Mouse (Mus musculus): Measurements from ENCODE around the gene Nr2f2. TPM values are rescaled to one million over a fixed set of nuclear protein-coding genes. Genes with fewer than 3 reads are reported as not detected.

Nr2f2 gene
- polyA plus RNA-seq, 1 experiment from 2014 or later, result 162 TPM

- no peak; the same call in 1 of the 2 replicates for ATAC-seq (ENCODE audit: low FRiP score)
- 42% methylated on average over 3 of the region's 3 CpGs for WGBS
- Histone ChIP-seq H3K4me3 (replicated peaks) (no peak overlapping the region), H3K4me2 (no peak overlapping the region), H3K4me1 (peaks cover 9% of the 10 kb centered on the region), H3K9ac (no peak overlapping the region), H3K36me3 (replicated peaks) (no peaks in the 10 kb centered on the region), H3K27me3 (peaks cover 10% of the 10 kb centered on the region), H3K27ac (no peak overlapping the region), H3K9me3 (no peaks in the 10 kb centered on the region)
Observed at GRCm38 (mm10) chr7:70380943-70381342, 14.4 kb upstream of the Nr2f2 start.

GRCm38 (mm10) chr7:70380246-70380645, 13.7 kb upstream of the Nr2f2 start:
- H3K36me3 ChIP-seq (replicated peaks), result no peaks in the 10 kb centered on the region
- peaks cover 15% of the 10 kb centered on the region for H3K4me1 ChIP-seq
- no peak overlapping the region for H3K9ac ChIP-seq
- peaks cover 10% of the 10 kb centered on the region for H3K27me3 ChIP-seq
- ATAC-seq (ENCODE audit: low FRiP score), result no peak
- H3K4me2 ChIP-seq, result no peak overlapping the region
- H3K27ac ChIP-seq, result no peak overlapping the region
- H3K9me3 ChIP-seq, result no peaks in the 10 kb centered on the region
- H3K4me3 ChIP-seq (replicated peaks), result no peak overlapping the region
- 86% methylated on average over 3 of the region's 3 CpGs for WGBS

DNA sequence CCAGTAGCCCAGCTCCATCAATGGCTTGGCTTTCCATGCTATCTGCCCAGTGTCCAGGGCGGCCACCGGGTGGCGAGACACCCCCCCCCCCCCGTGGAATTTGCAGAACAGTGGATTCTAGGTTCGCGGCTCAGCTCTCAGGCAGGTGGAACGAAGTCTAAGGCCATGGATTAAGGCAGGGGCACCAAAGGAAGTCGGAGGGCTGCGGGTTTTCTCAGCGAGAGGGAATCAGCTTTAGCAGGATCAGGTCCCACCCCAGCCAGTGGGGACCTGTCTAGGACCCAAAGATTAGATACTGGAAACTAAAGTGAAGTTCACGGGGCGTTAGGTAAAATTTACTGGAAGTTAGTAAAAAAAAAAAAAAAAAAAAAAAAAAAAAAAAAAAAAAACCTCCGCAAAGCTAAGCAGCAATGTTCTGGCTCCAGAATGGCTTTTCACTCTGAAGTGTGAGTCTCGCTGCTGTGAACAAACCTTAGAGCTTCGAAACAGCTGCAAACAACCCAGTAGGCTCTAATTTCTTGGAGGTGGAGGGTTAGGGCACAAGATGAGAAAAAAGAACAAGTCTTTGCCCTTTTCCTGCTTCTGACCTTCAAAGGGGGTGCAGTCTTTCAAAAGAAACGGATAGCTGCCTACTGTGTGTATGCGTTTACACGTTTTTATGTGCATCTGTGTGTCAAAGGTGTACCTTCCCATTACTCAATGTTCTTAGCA, 4.2 kb upstream of the Nr2f2 start:
- H3K4me1 ChIP-seq, result peaks cover 30% of the 10 kb centered on the region
- peaks cover 62% of the 10 kb centered on the region for H3K27me3 ChIP-seq
- H3K36me3 ChIP-seq (replicated peaks), result no peaks in the 10 kb centered on the region
- H3K9me3 ChIP-seq, result no peaks in the 10 kb centered on the region
- H3K4me3 ChIP-seq (replicated peaks), result peak overlapping the region; percentile 41
- 3% methylated on average over 18 of the region's 18 CpGs for WGBS
- peak overlapping the region; percentile 62 for H3K9ac ChIP-seq
- H3K27ac ChIP-seq, result peak overlapping the region; percentile 93
- no peak for ATAC-seq (ENCODE audit: low FRiP score)
- H3K4me2 ChIP-seq, result peak overlapping the region; percentile 61

GRCm38 (mm10) chr7:70369731-70370551, 3.4 kb upstream of the Nr2f2 start:
- H3K4me3 ChIP-seq (replicated peaks), result peak overlapping the region; percentile 41
- H3K4me2 ChIP-seq, result peak overlapping the region; percentile 61
- peak overlapping the region; percentile 62 for H3K9ac ChIP-seq
- peak; percentile 42 for ATAC-seq (ENCODE audit: low FRiP score)
- no peaks in the 10 kb centered on the region for H3K9me3 ChIP-seq
- WGBS, result under 1% methylated on average over 47 of the region's 47 CpGs
- H3K4me1 ChIP-seq, result peaks cover 26% of the 10 kb centered on the region
- no peaks in the 10 kb centered on the region for H3K36me3 ChIP-seq (replicated peaks)
- peaks cover 66% of the 10 kb centered on the region for H3K27me3 ChIP-seq
- peak overlapping the region; percentile 93 for H3K27ac ChIP-seq

DNA sequence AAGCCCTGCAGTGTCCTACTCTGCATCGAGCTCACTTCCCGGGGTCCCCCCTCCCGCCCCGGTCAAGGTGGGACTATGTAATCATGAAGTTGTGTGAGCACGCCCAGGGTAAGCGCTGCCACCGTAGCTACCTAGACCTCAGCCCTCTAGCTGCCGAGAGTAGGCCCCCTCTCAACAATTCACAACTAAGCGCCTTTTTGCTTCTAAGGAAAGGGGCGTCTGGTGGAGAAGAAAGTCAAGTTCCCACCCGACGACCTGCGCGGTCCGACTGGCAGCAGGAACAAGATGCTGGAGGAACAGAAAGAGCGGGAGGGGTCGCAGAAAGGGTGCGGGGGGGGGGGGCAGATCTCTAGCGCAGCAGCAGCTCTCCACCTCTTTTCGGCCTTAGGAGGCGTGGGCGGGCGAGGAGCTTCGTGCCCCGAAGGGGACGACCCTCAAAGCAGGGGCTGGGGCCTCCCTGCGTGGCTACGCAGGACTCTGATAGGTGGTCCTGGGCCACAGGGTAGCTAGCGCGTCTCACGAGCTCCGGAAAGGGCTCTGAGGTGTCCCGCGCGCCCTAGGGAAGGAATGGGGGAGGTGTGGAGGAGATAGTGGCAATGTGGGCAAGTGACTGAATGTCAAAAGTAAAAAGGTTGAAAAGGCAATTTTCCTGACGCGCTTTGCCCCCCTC, 2.7 kb upstream of the Nr2f2 start:
- peaks cover 66% of the 10 kb centered on the region for H3K27me3 ChIP-seq
- peaks cover 26% of the 10 kb centered on the region for H3K4me1 ChIP-seq
- peak; percentile 36 for ATAC-seq (ENCODE audit: low FRiP score)
- H3K9me3 ChIP-seq, result no peaks in the 10 kb centered on the region
- peak overlapping the region; percentile 93 for H3K27ac ChIP-seq
- H3K9ac ChIP-seq, result peak overlapping the region; percentile 62
- H3K36me3 ChIP-seq (replicated peaks), result no peaks in the 10 kb centered on the region
- under 1% methylated on average over 37 of the region's 37 CpGs for WGBS
- H3K4me3 ChIP-seq (replicated peaks), result peak overlapping the region; percentile 41
- H3K4me2 ChIP-seq, result peak overlapping the region; percentile 61

GRCm38 (mm10) chr7:70368751-70369060, 2.2 kb upstream of the Nr2f2 start:
- WGBS, result 3% methylated on average over 4 of the region's 4 CpGs
- H3K9me3 ChIP-seq, result no peaks in the 10 kb centered on the region
- peaks cover 63% of the 10 kb centered on the region for H3K27me3 ChIP-seq
- peak overlapping the region; percentile 93 for H3K27ac ChIP-seq
- ATAC-seq (ENCODE audit: low FRiP score), result peak; percentile 22; the same call in 1 of the 2 replicates
- no peaks in the 10 kb centered on the region for H3K36me3 ChIP-seq (replicated peaks)
- peak overlapping the region; percentile 62 for H3K9ac ChIP-seq
- H3K4me1 ChIP-seq, result peaks cover 26% of the 10 kb centered on the region
- peak overlapping the region; percentile 41 for H3K4me3 ChIP-seq (replicated peaks)
- H3K4me2 ChIP-seq, result peak overlapping the region; percentile 61

- peak overlapping the region; percentile 54 for H3K4me3 ChIP-seq (replicated peaks)
- peak overlapping the region; percentile 93 for H3K27ac ChIP-seq
- H3K4me2 ChIP-seq, result peak overlapping the region; percentile 61
- no peak for ATAC-seq (ENCODE audit: low FRiP score)
- H3K9ac ChIP-seq, result peak overlapping the region; percentile 47; the same call in 1 of the 2 replicates
- H3K4me1 ChIP-seq, result peaks cover 26% of the 10 kb centered on the region
- no peaks in the 10 kb centered on the region for H3K36me3 ChIP-seq (replicated peaks)
- H3K9me3 ChIP-seq, result no peaks in the 10 kb centered on the region
- peaks cover 63% of the 10 kb centered on the region for H3K27me3 ChIP-seq
- WGBS, result 5% methylated on average over 6 of the region's 6 CpGs
Observed at GRCm38 (mm10) chr7:70368268-70368655, 1.7 kb upstream of the Nr2f2 start.

DNA sequence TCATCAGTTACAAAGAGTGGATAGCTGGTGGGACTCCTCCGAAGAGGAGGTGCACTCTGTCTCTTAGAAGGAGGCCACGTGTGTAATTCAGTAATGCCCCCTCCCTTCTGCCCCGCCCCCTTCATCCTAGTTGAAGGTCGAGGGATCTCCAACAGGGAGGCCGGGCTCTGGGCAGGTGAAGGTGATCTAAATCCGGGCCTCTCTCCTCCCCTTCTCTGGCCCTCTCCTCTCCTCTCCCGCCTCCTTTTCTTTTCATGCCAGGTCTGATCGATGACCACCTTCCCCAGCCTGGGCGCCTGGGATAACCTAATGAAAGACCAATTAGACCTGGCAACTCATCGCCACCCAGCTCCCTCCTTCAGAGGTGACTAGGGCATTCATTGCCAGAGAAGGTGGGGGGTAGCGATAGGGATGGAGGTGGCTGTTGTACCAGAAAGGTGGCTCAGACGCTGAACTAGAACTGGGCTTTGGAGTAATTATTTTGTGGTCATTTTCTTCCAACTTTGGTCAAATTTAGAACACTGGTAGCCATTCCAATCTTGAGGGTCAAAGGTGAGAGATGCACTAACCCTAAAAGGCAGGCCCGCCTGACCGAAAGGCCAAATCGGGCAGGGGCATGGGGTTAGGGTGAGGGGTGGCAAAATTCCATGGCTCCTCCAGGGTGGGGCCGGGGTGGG, 1.2 kb upstream of the Nr2f2 start:
- Histone ChIP-seq H3K4me3 (replicated peaks) (peak overlapping the region; percentile 54), H3K4me2 (peak overlapping the region; percentile 61), H3K27me3 (peaks cover 63% of the 10 kb centered on the region), H3K9ac (peak overlapping the region; percentile 47), H3K36me3 (replicated peaks) (no peaks in the 10 kb centered on the region), H3K27ac (peak overlapping the region; percentile 93), H3K4me1 (peaks cover 26% of the 10 kb centered on the region), H3K9me3 (no peaks in the 10 kb centered on the region)
- 0 out of 2 replicates have a peak, but pooled peaks have one; percentile 2 for ATAC-seq (ENCODE audit: low FRiP score)
- whole genome bisulfite sequencing, result 1% methylated on average over 16 of the region's 16 CpGs

GRCm38 (mm10) chr7:70366808-70367095, 217 bp upstream of the Nr2f2 start:
- Histone ChIP-seq H3K9me3 (no peaks in the 10 kb centered on the region), H3K4me2 (peak overlapping the region; percentile 61), H3K9ac (peak overlapping the region; percentile 80), H3K27ac (peak overlapping the region; percentile 96), H3K4me3 (replicated peaks) (peak overlapping the region; percentile 54), H3K36me3 (replicated peaks) (no peaks in the 10 kb centered on the region), H3K27me3 (peaks cover 55% of the 10 kb centered on the region), H3K4me1 (peaks cover 26% of the 10 kb centered on the region)
- ATAC-seq (ENCODE audit: low FRiP score), result no peak
- WGBS, result 0% methylated on average over 1 of the region's 1 CpGs

DNA sequence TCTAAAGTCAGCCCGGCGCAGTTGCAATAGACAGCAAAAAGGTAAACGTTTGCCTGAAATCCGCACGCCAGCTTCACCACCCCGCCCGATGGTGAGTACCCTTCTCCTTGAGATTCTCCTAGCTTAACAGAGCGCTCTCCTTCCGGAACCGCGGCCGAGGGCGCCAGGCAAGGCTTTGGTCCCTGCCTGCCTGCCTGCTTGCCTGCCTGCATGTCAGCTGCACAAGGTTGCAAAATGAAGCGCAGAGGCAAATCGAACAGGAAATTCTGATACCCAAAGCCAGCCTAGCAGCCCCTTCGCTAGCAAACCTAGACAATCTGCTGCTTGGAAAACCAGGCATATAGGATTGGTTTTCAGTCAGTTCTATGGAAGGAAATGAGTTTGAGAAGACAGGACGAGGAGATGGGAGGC, 1.1 kb downstream of the Nr2f2 start:
- Histone ChIP-seq H3K9ac (peak overlapping the region; percentile 80), H3K27ac (peak overlapping the region; percentile 96), H3K36me3 (replicated peaks) (no peaks in the 10 kb centered on the region), H3K4me3 (replicated peaks) (peak overlapping the region; percentile 54), H3K9me3 (no peaks in the 10 kb centered on the region), H3K4me2 (peak overlapping the region; percentile 61), H3K27me3 (peaks cover 43% of the 10 kb centered on the region), H3K4me1 (peaks cover 18% of the 10 kb centered on the region)
- no peak for ATAC-seq (ENCODE audit: low FRiP score)
- WGBS, result 0% methylated on average over 17 of the region's 17 CpGs

GRCm38 (mm10) chr7:70364798-70365197, 1.7 kb downstream of the Nr2f2 start:
- H3K27ac ChIP-seq, result peak overlapping the region; percentile 96
- peak overlapping the region; percentile 54 for H3K4me3 ChIP-seq (replicated peaks)
- peaks cover 17% of the 10 kb centered on the region for H3K4me1 ChIP-seq
- H3K36me3 ChIP-seq (replicated peaks), result no peaks in the 10 kb centered on the region
- peak overlapping the region; percentile 80 for H3K9ac ChIP-seq
- H3K27me3 ChIP-seq, result peaks cover 37% of the 10 kb centered on the region
- 0% methylated on average over 3 of the region's 3 CpGs for WGBS
- H3K4me2 ChIP-seq, result peak overlapping the region; percentile 61
- H3K9me3 ChIP-seq, result no peaks in the 10 kb centered on the region
- ATAC-seq (ENCODE audit: low FRiP score), result no peak

- Histone ChIP-seq H3K4me3 (replicated peaks) (peak overlapping the region; percentile 28), H3K9me3 (no peaks in the 10 kb centered on the region), H3K36me3 (replicated peaks) (no peaks in the 10 kb centered on the region), H3K4me2 (peak overlapping the region; percentile 42), H3K27me3 (peaks cover 32% of the 10 kb centered on the region), H3K4me1 (peaks cover 14% of the 10 kb centered on the region), H3K9ac (peak overlapping the region; percentile 40), H3K27ac (peak overlapping the region; percentile 68)
- ATAC-seq (ENCODE audit: low FRiP score), result no peak
- WGBS, result 9% methylated on average over 4 of the region's 4 CpGs
Observed at GRCm38 (mm10) chr7:70363351-70363750, 3.2 kb downstream of the Nr2f2 start.

Measured in forebrain, embryonic 12.5 days (tissue).